Comparison of ENCODE assay signal across 26 mouse cellular contexts in the genomic region with DNA sequence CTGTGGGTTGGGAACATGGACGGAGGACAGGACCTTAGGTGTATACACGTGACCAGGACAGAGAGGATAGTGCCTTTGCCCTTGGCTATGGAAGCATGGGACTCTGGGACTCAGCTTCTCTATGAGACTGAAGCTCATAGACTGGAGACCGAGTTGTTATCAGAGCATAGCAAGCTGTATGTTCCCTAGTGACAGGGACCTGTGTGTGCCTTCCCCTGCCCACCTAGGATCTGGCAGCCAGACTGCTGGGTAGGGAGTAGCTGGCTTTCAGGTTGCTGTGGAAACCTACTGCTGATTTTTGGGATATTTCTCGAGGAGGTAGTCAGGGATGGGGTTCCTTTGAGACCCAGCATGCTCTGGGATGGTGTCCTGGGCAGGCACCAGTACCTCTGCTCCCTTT.
"Had no signal": no experiment of that assay in that cellular context is flagged by ENCODE, and none has a peak within 500 bp of the region (broad histone marks: within the 10 kb centered on the region; RNA-seq: fewer than 3 reads in every experiment).

No protein-coding gene starts in this region.

- H3K9me3 ChIP-seq: heart, embryonic 13.5 days; heart, embryonic 15.5 days; hindbrain, embryonic 15.5 days; kidney, embryonic 15.5 days had no signal

- H3K36me3 ChIP-seq: heart, embryonic 13.5 days; heart, embryonic 15.5 days; hindbrain, embryonic 13.5 days; hindbrain, embryonic 15.5 days; kidney, embryonic 15.5 days; limb, embryonic 13.5 days; limb, embryonic 15.5 days; liver, embryonic 15.5 days had no signal

- ATAC-seq: hindbrain, postnatal 0 days; intestine, embryonic 16.5 days had no signal

- H3K27me3 ChIP-seq: heart, embryonic 13.5 days; heart, embryonic 15.5 days; hindbrain, embryonic 13.5 days; hindbrain, embryonic 15.5 days; kidney, embryonic 15.5 days had no signal

- H3K27ac ChIP-seq: heart, adult 2 months; heart, embryonic 13.5 days; heart, embryonic 15.5 days; hindbrain, embryonic 13.5 days; hindbrain, embryonic 15.5 days; kidney, embryonic 15.5 days; kidney, postnatal 0 days; limb, embryonic 13.5 days; limb, embryonic 15.5 days; liver, embryonic 15.5 days had no signal

- DNase-seq: gastrocnemius, postnatal 14 days; gastrocnemius, postnatal 36 days; heart, adult 11 months; heart, adult 2 months; heart, postnatal 14 days; heart, postnatal 36 days; kidney, adult 11 months; kidney, adult 2 months; kidney, adult 9 months; kidney, postnatal 14 days; kidney, postnatal 36 days; layer of hippocampus, adult 9-11 months; layer of hippocampus, postnatal 36 days; left cerebral cortex, postnatal 4 days had no signal

- H3K9ac ChIP-seq: heart, embryonic 13.5 days; heart, embryonic 15.5 days; hindbrain, embryonic 13.5 days; hindbrain, embryonic 15.5 days; kidney, embryonic 15.5 days; limb, embryonic 13.5 days; limb, embryonic 15.5 days; liver, embryonic 15.5 days had no signal

- H3K4me1 ChIP-seq: kidney, embryonic 15.5 days had no signal

- H3K4me3 ChIP-seq: heart, adult 2 months; heart, embryonic 13.5 days; heart, embryonic 15.5 days; hindbrain, embryonic 13.5 days; hindbrain, embryonic 15.5 days; kidney, embryonic 15.5 days; limb, embryonic 13.5 days; limb, embryonic 15.5 days; liver, embryonic 15.5 days had no signal

- H3K4me2 ChIP-seq: heart, embryonic 11.5 days; heart, embryonic 13.5 days; heart, embryonic 15.5 days; hindbrain, embryonic 13.5 days; hindbrain, embryonic 15.5 days; kidney, embryonic 15.5 days; limb, embryonic 13.5 days; limb, embryonic 15.5 days; liver, embryonic 15.5 days had no signal
